Mouse (Mus musculus) v-Abl transformed pro-B cells (cell line): ENCODE results near the gene Arsb.

Source experiments
- in situ Hi-C, 2 experiments: fragments of 400-800 bp; cut with MboI; formaldehyde crosslinking; loops; one replicate each; pipeline ENCODE4 v1.15.1; 2025; ENCODE audit not compliant: unreplicated experiment in 2 of 2

Arsb gene

GRCm38 (mm10) chr13:93877924-93878323 is 106.5 kb downstream of the Arsb start:
- in situ Hi-C loops: no loop called here

GRCm38 (mm10) chr13:93879426-93879825 is 108.0 kb downstream of the Arsb start:
- in situ Hi-C loops: no loop called here

GRCm38 (mm10) chr13:93882132-93882531 is 110.7 kb downstream of the Arsb start:
- in situ Hi-C loops: no loop called here

- in situ Hi-C loops: no loop called here
These were observed 115.6 kb downstream of the Arsb start for GRCm38 (mm10) chr13:93886999-93887398.

- in situ Hi-C loops: no loop called here
These were observed 116.8 kb downstream of the Arsb start for GRCm38 (mm10) chr13:93888196-93888595.

- in situ Hi-C loops: no loop called here
These were observed 117.5 kb downstream of the Arsb start for GRCm38 (mm10) chr13:93888916-93889315.

GRCm38 (mm10) chr13:93889991-93890390 is 118.6 kb downstream of the Arsb start:
- in situ Hi-C loops: no loop called here

GRCm38 (mm10) chr13:93891276-93891675 is 119.8 kb downstream of the Arsb start:
- in situ Hi-C loops: no loop called here

- in situ Hi-C loops: no loop called here
These were observed 120.7 kb downstream of the Arsb start for GRCm38 (mm10) chr13:93892101-93892500.

GRCm38 (mm10) chr13:93894105-93894504 is 122.7 kb downstream of the Arsb start:
- in situ Hi-C loops: no loop called here

GRCm38 (mm10) chr13:93895430-93895829 is 124.0 kb downstream of the Arsb start:
- in situ Hi-C loops: no loop called here

GRCm38 (mm10) chr13:93897943-93898826 is 126.8 kb downstream of the Arsb start:
- in situ Hi-C loops: no loop called here

- in situ Hi-C loops: no loop called here
These were observed 128.2 kb downstream of the Arsb start for GRCm38 (mm10) chr13:93899378-93900256.

GRCm38 (mm10) chr13:93900934-93901626 is 129.7 kb downstream of the Arsb start:
- in situ Hi-C loops: no loop called here

GRCm38 (mm10) chr13:93902126-93902525 is 130.7 kb downstream of the Arsb start:
- in situ Hi-C loops: no loop called here

GRCm38 (mm10) chr13:93906552-93907245 is 135.3 kb downstream of the Arsb start:
- in situ Hi-C loops: no loop called here

- in situ Hi-C loops: no loop called here
These were observed 136.5 kb downstream of the Arsb start for GRCm38 (mm10) chr13:93907971-93908370.

GRCm38 (mm10) chr13:93909847-93910246 is 138.4 kb downstream of the Arsb start:
- in situ Hi-C loops: no loop called here

GRCm38 (mm10) chr13:93911037-93911436 is 139.6 kb downstream of the Arsb start:
- in situ Hi-C loops: no loop called here

- in situ Hi-C loops: no loop called here
These were observed 141.0 kb downstream of the Arsb start for GRCm38 (mm10) chr13:93912326-93912915.
